Mouse (Mus musculus): ENCODE data around the gene Cep250.

Gene Cep250

DNA sequence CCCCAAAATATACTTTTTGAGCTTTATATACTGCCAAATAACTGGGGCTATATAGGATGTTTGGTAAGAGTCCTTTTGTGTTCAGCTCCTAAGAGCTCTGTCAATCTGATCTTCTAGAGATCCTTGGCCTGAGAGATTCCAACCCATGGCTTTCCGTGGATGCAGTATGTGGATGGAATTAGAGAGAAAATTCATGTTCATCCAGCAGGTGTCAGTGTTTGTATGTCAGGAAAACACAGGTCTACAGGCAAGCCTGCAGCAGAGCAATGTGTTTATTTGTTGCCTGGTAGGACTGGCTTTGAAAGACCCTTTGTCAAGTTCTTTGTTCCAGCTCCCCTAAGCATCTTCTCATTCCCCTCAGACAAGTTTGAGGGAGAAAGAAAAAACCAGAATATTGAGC lies 6.7 kb downstream of the Cep250 start:
- no peak for DNase-seq (ENCODE audit: extremely low spot score, low spot score)

DNA sequence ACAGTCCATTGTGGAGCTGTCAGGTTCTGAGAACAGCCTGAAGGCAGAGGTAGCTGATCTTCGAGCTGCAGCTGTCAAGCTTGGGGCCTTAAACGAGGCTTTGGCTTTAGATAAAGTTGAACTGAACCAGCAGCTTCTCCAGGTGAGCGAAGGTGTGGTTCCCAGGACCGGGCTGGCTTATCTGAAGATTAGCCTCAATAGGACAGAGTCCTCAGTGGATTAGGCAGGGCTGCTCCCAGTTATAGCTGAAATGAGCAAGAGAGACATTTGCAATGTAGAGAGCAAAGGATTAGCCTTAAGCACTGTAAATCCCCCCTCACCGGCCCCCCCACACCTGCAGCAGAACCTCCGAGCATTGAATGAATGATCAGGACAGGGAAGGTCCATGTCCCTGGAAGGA lies 17.1 kb downstream of the Cep250 start:
- no peak for DNase-seq (ENCODE audit: extremely low spot score, low spot score)

DNA sequence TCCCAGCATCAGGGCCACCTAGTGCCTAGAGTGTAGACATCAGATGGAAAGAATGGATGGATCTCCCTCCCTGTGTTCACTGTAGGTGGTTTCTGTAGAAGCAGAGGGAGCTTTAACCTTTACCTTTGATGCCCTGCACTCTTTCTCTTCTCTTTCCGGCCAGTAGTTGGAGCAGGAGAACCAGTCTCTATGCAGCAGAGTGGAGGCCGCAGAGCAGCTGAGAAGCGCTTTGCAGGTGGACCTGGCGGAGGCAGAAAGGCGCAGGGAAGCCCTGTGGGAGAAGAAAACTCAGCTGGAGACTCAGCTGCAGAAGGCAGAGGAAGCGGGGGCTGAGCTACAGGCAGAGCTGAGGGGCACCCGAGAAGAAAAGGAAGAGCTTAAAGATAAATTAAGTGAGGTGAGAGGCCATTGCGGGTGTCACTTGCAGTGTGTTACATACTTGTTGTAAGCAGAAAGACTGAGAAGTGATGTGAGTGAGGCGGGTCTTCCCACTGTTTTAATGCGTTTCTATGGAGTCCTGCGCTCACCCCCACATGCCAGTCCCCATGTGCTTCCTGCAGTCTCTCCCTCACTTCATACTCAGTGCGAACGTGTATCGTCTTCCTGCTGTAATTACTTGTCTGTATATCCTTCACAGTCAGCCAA lies 18.0 kb downstream of the Cep250 start:
- DNase-seq (ENCODE audit: extremely low spot score, low spot score), result no peak

DNA sequence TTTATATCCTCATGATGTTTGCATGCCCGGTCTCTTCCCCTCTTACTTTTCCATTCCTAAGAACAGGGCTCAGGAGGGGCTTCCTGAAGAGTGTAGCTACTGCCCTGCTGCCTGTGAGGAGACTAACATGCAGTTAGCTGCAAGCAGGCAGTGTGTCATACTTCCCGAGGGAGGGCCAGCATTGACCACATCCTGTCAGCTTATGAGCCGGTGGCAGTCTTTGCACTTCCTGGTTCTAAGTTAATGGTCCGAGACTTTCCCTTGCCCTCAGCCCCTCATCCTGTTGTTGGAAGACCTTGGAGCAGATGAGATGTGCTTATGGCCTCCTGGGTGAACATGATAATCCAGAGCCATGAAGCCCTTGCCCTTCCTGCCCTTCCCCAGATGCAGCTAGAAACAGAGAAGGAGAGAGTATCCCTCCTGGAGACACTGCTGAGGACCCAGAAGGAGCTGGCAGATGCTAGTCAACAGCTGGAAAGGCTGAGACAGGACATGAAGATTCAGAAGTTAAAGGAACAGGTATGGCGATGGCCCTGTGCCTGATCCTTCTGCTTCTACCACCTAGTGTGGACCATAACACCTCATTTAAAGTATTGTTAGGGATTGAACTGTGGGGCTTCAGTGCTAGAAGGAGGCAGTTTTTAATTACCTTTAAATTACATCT lies 23.2 kb downstream of the Cep250 start:
- no peak for DNase-seq (ENCODE audit: extremely low spot score, low spot score)

DNA sequence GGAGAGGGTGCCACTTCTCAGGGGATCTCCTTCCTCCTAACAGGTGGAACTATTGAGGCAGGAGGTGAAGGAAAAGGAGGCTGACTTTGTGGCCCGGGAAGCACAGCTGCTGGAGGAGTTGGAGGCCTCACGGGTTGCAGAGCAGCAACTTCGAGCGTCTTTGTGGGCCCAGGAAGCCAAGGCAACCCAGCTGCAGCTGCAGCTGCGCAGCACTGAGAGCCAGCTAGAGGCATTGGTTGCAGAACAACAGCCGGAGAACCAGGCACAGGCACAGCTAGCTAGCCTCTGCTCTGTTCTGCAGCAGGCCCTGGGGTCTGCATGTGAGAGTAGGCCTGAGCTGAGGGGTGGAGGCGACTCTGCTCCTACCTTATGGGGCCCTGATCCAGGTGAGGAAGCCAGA lies 29.5 kb downstream of the Cep250 start:
- no peak for DNase-seq (ENCODE audit: extremely low spot score, low spot score)

DNA sequence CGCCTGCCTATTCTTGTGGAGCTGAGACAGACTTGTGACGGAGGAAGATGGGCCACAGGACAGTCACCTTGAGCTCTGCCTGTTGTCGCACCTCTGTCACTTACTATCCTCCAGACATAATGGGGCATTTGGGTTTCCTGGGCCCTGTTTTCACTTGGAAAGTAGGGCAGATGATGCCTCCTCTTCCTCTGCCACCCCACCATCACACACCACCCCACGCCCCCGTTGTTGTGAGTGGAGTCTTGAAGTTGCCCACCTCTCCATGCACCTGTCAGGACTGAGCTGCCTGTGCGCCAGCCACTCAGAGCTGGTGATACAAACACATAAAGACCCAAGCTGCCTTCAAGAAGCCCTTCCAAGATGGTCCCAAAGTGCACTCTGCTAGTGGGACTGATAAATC lies 30.9 kb downstream of the Cep250 start:
- DNase-seq (ENCODE audit: extremely low spot score, low spot score), result no peak

- DNase-seq (ENCODE audit: extremely low spot score, low spot score), result no peak
These were observed 32.8 kb downstream of the Cep250 start for GRCm38 (mm10) chr2:155989085-155989484.

GRCm38 (mm10) chr2:155991151-155991550 lies 34.9 kb downstream of the Cep250 start:
- no peak for DNase-seq (ENCODE audit: extremely low spot score, low spot score)

GRCm38 (mm10) chr2:155991863-155992321 lies 35.6 kb downstream of the Cep250 start:
- no peak for DNase-seq (ENCODE audit: extremely low spot score, low spot score)

DNA sequence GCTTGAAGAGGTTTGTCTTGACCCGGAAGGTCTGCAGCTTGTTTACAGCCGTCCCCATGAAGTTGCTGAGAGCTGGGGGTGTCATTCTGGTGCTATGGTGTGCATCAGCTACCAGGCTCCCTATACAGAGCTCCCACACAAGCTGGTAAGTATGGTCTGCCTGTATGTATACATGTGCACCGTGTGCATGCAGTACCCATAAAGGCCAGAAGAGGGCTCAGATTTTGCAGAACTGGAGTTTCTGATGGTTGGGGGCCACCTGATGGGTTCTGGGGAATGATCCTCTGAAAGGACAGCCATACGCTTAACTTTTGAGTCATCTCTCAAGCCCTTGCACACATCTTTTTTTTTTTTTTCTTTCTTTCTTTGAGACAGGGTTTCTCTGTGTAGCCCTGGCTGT lies 49.1 kb downstream of the Cep250 start:
- DNase-seq (ENCODE audit: extremely low spot score, low spot score), result no peak

- DNase-seq (ENCODE audit: extremely low spot score, low spot score), result peak; percentile 97
These were observed 51.8 kb downstream of the Cep250 start, which contains the start of the genes 6430550D23Rik and Ergic3 for GRCm38 (mm10) chr2:156007888-156008532. Gene 6430550D23Rik (minus strand): TSS chr2:156007977. Gene Ergic3 (plus strand): TSS chr2:156008045.

GRCm38 (mm10) chr2:156018106-156018505 lies 61.8 kb downstream of the Cep250 start:
- DNase-seq (ENCODE audit: extremely low spot score, low spot score), result no peak

- DNase-seq (ENCODE audit: extremely low spot score, low spot score), result no peak
These were observed 65.0 kb downstream of the Cep250 start for GRCm38 (mm10) chr2:156021219-156021618.

DNA sequence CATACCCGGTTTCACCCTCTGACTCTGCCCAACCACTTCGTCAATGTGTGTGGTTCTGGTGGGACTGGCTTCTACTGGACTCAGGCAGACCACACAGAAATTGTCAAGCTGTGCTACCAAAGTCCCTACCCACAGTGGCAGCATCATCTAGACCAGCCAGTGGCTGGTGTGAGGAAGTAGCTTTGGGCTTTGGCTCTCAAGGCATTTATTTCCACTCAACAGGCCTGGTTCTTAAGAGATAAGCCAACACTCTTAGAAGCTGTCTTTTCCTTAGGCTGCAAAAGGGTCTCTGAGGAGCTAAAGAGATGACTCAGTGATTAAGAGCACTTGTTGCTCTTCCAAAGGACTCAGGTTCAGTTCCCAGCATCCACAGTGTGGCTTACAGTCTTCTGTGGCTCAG lies 65.5 kb downstream of the Cep250 start:
- no peak for DNase-seq (ENCODE audit: extremely low spot score, low spot score)

DNA sequence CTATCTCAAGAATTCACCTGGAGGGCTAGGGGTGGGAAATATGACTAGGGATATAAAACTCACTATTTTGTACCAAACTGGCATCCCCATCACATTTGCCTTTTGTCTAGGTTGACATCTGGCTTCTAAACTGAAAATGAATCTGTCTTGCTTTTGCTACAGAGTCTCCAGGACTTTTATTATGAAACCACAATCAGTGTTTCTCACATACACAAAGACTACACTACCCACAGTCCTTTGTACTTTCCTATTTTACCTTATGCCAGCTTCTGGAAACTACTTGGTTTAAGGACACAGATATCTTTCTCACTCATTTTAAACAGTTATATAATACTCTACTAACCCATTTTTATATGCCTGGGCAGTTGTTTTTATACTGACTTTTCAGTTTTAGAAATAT lies 69.2 kb downstream of the Cep250 start:
- no peak for DNase-seq (ENCODE audit: extremely low spot score, low spot score)

- DNase-seq (ENCODE audit: extremely low spot score, low spot score), result no peak
These were observed 83.1 kb downstream of the Cep250 start for GRCm38 (mm10) chr2:156039390-156039789.

DNA sequence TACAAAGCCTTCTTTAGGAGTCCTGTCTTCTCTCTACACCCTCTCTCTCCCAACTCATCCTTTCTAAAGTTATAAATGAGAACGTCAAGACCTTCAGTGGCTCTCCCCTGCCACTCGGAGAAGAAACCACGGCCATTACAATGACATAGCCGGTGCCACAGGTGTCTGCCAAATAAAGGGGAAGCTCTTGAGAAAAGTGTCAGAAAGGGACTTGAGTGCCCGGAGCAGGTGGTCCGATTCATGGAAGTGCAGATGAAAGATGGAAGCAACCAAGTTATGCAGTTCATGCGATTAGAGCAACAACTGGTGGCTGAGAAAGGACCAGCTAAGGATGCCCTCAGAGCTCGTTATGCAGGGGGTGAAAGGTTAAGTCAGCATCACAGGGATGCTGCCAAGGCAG lies 86.6 kb downstream of the Cep250 start:
- no peak for DNase-seq (ENCODE audit: extremely low spot score, low spot score)

DNA sequence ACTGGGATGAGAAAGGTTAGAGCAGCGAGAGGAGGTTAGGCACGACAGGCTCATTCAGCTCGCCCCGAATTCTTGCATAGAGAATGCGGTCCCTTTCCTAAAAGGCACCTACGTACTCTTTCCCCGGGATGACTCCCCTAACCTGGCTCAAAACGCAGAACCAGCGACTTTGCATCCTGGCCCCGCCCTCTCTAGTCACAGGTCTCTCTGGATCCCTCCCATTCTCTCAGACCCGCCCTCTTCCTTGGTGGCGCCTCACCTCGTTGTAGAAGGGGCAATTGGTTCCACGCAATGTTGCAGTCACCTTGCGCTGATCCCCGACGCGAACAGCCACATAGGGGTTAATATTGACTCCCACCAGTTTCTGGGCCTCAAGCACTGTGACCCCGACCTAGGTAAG lies 91.7 kb downstream of the Cep250 start:
- no peak for DNase-seq (ENCODE audit: extremely low spot score, low spot score)
